Mouse (Mus musculus): ENCODE data around the gene Ralgapa2. TPM values are rescaled to one million over a fixed set of nuclear protein-coding genes. Genes with fewer than 3 reads are reported as not detected.

Ralgapa2 gene
- total RNA-seq, 1 experiment from 2014 or later: 23.6 TPM

DNA sequence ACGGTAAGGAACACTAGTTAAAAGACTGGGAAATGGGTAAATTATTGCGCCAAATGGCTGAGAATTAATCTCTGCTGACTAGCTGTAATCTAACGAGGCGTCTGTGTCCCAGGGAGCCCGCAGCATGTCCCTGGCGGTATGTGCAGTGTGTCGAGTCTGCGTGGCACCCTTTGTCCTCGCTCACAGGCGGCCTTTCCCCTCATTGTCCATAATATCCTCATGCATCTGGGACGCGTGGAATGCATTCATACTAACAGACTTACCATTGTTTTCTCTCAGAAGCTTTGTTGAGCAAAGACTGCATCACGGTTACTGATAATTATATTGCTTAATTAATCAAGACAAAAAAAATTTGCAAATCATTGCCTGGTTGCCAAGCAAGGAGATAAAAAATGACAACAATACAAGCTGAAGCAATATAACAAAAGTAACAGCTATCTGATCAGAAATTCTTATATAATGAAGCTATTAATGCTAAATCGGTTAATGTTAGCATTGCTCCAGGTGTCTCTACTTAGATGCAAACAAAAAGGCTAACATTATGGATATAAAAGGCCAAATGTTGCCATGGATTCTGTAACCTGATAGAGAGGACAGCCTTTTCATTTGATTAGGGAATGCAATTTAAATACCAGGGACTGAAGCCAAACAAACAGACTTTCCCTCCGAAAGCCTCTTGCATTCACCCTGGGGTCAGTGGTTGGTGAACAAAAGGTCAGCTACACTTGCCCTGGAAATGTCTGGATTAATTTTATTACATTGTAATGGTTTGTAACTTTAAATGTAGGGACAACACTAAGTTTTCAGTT, 187.0 kb downstream of the Ralgapa2 start:
- no peak for ATAC-seq (replicated peaks; ENCODE audit: insufficient number of reproducible peaks, low FRiP score, low TSS enrichment, poor library complexity, severe bottlenecking)

GRCm38 (mm10) chr2:146324140-146324906, 187.8 kb downstream of the Ralgapa2 start:
- no peak for ATAC-seq (replicated peaks; ENCODE audit: insufficient number of reproducible peaks, low FRiP score, low TSS enrichment, poor library complexity, severe bottlenecking)

- no peak for ATAC-seq (replicated peaks; ENCODE audit: insufficient number of reproducible peaks, low FRiP score, low TSS enrichment, poor library complexity, severe bottlenecking)
Measured at GRCm38 (mm10) chr2:146323528-146323927, 188.6 kb downstream of the Ralgapa2 start.

GRCm38 (mm10) chr2:146322770-146323169, 189.4 kb downstream of the Ralgapa2 start:
- no peak for ATAC-seq (replicated peaks; ENCODE audit: insufficient number of reproducible peaks, low FRiP score, low TSS enrichment, poor library complexity, severe bottlenecking)

GRCm38 (mm10) chr2:146322019-146322418, 190.1 kb downstream of the Ralgapa2 start:
- no peak for ATAC-seq (replicated peaks; ENCODE audit: insufficient number of reproducible peaks, low FRiP score, low TSS enrichment, poor library complexity, severe bottlenecking)

GRCm38 (mm10) chr2:146320666-146321065, 191.5 kb downstream of the Ralgapa2 start:
- no peak for ATAC-seq (replicated peaks; ENCODE audit: insufficient number of reproducible peaks, low FRiP score, low TSS enrichment, poor library complexity, severe bottlenecking)

DNA sequence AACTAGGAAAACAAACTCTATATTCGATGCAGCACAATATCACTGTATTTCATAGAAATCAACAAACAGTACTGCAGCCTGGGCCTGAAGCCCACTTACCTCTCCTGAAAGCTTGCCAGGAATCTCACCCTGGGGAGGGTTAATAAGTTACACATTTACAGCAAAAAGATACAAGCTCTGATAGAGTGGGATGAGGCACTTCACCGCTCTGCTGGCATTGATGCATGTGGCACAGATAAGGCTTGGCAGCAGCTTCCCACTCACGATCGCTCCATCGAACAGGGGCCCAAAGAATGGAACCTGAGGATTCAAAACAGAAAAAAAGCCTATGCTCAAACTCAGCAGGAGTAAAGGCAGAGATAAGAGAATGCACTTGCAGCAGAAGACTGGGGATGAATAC, 197.4 kb downstream of the Ralgapa2 start:
- no peak for ATAC-seq (replicated peaks; ENCODE audit: insufficient number of reproducible peaks, low FRiP score, low TSS enrichment, poor library complexity, severe bottlenecking)

DNA sequence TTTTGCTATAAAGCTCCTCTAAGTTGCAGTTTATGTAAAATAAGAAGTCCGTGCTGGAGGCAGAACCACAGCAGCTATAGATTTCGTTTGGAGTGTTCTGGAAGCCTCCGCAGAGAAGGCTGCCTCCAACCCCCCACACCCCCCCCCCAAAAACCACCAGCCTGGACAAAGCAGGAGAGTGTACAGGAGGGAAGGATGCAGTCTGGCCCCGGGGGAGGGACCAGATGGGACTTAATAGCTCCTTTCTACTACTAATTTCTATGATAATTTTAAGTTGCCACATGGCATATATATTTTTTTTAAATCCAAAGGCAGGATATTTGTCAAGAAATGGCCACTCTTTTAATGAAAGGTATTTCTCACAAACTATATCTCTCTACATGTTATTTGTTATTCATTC, 198.3 kb downstream of the Ralgapa2 start:
- ATAC-seq (replicated peaks; ENCODE audit: insufficient number of reproducible peaks, low FRiP score, low TSS enrichment, poor library complexity, severe bottlenecking): no peak

- no peak for ATAC-seq (replicated peaks; ENCODE audit: insufficient number of reproducible peaks, low FRiP score, low TSS enrichment, poor library complexity, severe bottlenecking)
Measured at GRCm38 (mm10) chr2:146310760-146311159, 201.4 kb downstream of the Ralgapa2 start.

- no peak; the same call in 1 of the 2 replicates for ATAC-seq (replicated peaks; ENCODE audit: insufficient number of reproducible peaks, low FRiP score, low TSS enrichment, poor library complexity, severe bottlenecking)
Measured at GRCm38 (mm10) chr2:146310291-146310690, 201.9 kb downstream of the Ralgapa2 start.

- no peak for ATAC-seq (replicated peaks; ENCODE audit: insufficient number of reproducible peaks, low FRiP score, low TSS enrichment, poor library complexity, severe bottlenecking)
Measured at GRCm38 (mm10) chr2:146309413-146309812, 202.7 kb downstream of the Ralgapa2 start.

DNA sequence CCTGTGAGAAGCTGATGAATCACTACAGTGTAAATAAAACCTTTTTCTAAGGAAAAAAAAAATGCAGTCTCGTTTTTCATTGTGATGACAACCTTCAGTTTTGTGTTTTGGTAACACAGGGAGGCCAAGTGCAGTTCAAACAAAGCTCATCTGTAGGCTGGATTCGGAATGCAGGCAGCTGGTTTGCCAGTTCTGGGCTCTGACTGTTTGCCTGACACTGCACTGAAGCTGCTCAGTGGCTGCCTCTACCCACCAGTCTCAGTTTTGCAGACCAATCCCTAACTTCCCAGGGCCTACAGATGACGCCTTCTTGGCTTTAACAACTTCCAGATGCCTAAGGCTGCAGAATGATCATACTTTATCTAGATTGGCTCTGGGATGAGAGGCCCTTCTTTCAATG, 205.1 kb downstream of the Ralgapa2 start:
- ATAC-seq (replicated peaks; ENCODE audit: insufficient number of reproducible peaks, low FRiP score, low TSS enrichment, poor library complexity, severe bottlenecking): no peak

- ATAC-seq (replicated peaks; ENCODE audit: insufficient number of reproducible peaks, low FRiP score, low TSS enrichment, poor library complexity, severe bottlenecking): no peak
Measured at GRCm38 (mm10) chr2:146302094-146302699, 209.9 kb downstream of the Ralgapa2 start.

GRCm38 (mm10) chr2:146300500-146301020, 211.6 kb downstream of the Ralgapa2 start:
- no peak for ATAC-seq (replicated peaks; ENCODE audit: insufficient number of reproducible peaks, low FRiP score, low TSS enrichment, poor library complexity, severe bottlenecking)

- ATAC-seq (replicated peaks; ENCODE audit: insufficient number of reproducible peaks, low FRiP score, low TSS enrichment, poor library complexity, severe bottlenecking): no peak
Measured at GRCm38 (mm10) chr2:146299841-146300460, 212.2 kb downstream of the Ralgapa2 start.

GRCm38 (mm10) chr2:146293538-146293937, 218.6 kb downstream of the Ralgapa2 start:
- no peak for ATAC-seq (replicated peaks; ENCODE audit: insufficient number of reproducible peaks, low FRiP score, low TSS enrichment, poor library complexity, severe bottlenecking)

- no peak for ATAC-seq (replicated peaks; ENCODE audit: insufficient number of reproducible peaks, low FRiP score, low TSS enrichment, poor library complexity, severe bottlenecking)
Measured at GRCm38 (mm10) chr2:146290871-146291637, 221.1 kb downstream of the Ralgapa2 start.

DNA sequence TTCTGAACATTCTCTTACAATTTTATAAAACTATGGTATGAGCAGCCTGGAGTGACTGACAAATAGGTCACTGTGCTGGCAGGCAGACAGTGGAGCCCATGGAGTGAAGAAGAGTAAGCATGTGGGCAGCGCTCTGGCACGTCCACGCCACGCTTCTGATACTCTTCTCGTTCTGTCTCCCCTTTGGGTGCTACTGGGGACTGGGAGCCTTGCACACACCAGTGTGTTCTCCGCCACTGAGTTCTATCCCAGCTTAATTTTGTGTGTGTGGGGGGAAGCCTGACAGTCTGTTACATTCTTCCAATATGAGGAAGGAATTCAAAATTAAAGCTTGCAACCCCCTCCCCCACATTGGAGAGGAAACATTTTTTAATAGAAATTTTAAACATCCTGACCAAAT, 221.8 kb downstream of the Ralgapa2 start:
- no peak for ATAC-seq (replicated peaks; ENCODE audit: insufficient number of reproducible peaks, low FRiP score, low TSS enrichment, poor library complexity, severe bottlenecking)
